Mouse (Mus musculus): Measurements from ENCODE around the gene Npvf.

The Npvf gene

DNA sequence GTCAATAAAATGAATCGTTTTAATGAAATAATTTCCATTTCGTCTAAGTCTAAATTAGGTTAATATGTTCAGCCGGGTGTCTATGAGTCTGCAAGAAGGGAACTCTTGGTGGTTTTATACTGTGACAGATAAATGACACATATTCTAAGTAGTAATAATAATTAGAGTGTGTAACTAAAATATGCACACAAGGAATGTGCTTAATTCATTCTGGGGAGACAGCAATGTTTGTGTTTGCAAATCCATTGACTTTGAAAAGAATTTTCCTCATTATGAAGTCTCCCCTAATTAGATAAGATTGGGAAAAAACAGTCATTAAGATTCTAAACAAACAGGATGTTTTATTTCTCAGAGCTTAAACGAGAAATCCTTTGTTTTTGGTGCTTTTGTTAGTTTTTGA, at the start of gene Npvf:
TSS of gene Npvf (minus strand) at position 84 of the 400 bp plus-strand sequence.
- 58% methylated on average over 4 of the region's 4 CpGs for WGBS

- WGBS = 49% methylated on average over 15 of the region's 15 CpGs
These were observed 35.0 kb upstream of the Npvf start for GRCm38 (mm10) chr6:50689121-50689815.

DNA sequence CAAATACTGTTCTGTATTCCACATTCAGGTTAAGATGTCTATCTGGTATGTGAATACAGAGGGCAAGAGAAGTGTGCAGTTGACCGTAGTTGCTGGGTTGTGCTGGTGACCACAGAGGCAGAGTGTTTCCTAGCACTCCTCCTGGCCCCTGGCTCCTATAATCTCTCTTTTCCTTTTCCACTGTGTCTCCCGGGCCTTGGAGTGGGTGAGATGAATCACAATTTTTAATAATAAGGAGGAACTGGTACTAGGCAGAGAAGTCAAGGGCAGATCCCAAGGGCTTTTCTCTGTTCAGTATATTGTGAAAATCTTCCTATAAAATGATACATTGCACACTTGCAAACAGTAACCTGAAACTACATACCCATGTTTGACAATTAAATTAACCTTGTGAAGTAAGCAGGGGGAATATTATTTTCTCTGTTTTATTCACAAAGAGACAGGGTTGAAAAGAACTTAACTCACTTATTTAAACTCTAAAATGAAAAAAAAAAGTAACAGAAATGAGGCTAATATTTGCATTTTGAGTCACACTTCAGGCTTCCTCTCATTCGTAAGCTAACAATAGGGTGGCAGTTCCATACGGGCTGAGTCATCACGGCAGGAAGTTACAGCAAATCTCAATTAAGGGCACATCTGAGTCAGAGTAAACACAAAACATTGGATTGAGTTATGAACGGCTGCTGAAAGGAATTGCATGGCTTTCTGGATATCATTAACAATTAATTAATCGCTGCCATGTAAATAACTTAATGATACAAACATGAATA, 30.6 kb upstream of the Npvf start:
- WGBS = 50% methylated on average over 7 of the region's 7 CpGs

GRCm38 (mm10) chr6:50681491-50681890, 27.3 kb upstream of the Npvf start:
- WGBS = 69% methylated on average over 5 of the region's 5 CpGs

- WGBS = 69% methylated on average over 20 of the region's 20 CpGs
These were observed 26.3 kb upstream of the Npvf start for GRCm38 (mm10) chr6:50680224-50681215.

- WGBS = 83% methylated on average over 2 of the region's 2 CpGs
These were observed 25.2 kb upstream of the Npvf start for GRCm38 (mm10) chr6:50679486-50679828.

GRCm38 (mm10) chr6:50678826-50679485, 24.7 kb upstream of the Npvf start:
- WGBS = 30% methylated on average over 8 of the region's 8 CpGs

DNA sequence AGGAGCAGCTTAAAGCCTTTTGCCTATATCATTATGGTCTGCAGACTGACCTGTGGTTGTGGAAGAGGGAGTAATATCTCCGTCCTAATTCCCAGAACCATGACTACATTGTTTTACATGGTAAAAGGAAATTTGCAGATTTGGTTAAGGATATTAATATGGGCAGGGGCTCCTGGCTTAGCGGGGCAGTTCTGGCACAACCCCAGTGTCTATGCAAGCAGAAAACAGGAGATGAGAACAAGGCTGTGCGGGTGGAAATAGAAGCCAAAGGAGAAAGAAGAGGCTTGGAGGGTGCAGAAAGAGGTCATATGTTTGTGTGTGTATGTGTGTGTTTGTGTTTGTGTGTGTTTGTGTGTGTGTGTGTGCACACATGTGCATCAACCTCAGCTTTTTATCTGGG, 17.0 kb upstream of the Npvf start:
- WGBS = 78% methylated on average over 3 of the region's 3 CpGs

DNA sequence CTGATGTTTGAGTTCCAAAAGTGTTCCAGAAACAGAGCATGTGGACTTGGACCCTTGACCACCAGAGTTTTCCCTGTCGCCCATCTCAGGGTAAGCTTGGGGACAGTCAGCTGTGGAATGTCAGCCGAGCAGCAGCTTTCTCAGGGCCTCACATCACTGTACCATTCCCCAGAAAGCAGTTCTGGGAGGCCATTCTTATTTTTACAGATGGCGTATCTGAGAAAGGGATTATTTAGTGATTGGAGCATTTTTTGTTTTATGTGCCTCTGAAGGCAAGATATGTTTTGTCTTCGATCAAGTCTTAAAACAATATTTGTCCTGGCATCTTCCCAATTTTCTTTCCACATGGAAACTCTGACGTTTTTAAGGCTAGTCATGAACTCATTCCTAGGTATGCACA, 12.7 kb upstream of the Npvf start:
- 83% methylated on average over 5 of the region's 5 CpGs for WGBS

GRCm38 (mm10) chr6:50665020-50665419, 10.8 kb upstream of the Npvf start:
- WGBS = 79% methylated on average over 3 of the region's 3 CpGs

DNA sequence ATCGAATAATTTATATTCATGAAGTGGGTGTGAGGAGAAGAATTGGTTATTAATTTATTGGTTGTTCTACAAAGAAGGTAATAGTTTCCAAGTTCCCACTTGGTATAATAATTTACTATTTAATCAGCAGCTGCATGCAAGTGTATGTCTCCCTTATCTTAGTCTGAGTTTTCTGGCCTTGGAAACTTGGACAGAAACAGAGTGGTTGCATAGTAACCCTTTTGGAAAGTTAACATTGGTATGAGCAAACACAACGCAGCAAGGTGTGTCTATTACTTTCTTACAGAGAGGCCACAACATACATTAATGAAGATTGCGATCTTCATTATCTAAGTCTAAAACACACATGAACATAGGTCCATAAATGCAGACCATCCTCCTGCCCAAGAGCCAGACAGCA, 10.0 kb upstream of the Npvf start:
- WGBS = 95% methylated on average over 3 of the region's 3 CpGs

DNA sequence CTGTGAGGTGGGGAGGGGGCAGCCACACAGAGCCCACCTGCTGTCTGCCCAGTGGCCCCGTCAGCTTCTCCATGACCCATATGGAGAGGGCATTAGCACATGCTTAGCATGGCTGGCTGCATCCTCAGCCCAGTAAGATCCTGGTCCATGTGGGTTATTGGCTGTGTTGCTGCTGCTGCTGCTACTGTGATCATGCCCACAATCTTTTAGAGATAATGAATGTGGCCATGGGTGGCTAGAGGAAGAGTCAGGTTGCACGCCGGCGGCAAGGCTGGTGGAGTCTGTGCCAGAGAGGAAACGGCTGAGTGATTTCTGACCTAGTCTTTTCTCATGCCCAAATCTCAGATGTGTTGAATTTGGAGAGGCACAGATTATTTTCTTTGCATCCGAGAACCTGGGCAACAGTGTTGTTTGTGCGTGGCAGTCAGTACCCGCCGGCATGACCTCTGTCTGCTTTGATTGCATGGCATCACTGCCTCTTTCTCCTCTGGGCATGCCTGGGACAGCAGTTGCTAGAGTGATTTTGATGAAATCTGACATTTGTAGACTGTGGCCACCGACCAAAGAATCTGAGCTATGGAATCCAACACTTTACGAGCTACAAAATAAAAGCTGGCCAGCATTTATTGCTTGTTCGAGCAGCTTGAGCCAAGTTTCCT, 8.8 kb upstream of the Npvf start:
- WGBS = 77% methylated on average over 12 of the region's 12 CpGs

- 71% methylated on average over 7 of the region's 7 CpGs for WGBS
These were observed 7.5 kb upstream of the Npvf start for GRCm38 (mm10) chr6:50661729-50662128.

GRCm38 (mm10) chr6:50658466-50658865, 4.2 kb upstream of the Npvf start:
- whole genome bisulfite sequencing = 26% methylated on average over 3 of the region's 3 CpGs

DNA sequence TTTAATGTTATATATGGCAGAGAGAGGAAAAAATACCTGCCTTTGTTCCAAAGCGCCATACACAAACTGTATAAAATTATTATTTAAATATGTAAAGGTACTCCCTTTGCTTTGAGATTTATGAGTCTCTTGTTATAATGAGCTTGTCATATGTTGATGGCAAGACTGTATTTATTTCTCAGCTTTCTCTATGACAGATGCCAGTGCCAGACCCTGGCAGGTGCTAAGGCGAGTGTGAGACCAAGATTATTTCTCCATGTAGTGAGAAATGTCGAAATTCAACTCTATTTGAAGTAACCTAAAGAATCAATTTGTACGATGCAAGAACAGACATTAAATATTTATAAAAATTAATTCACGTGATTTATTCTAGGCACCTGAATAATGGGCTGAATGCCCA, 3.8 kb upstream of the Npvf start:
- 68% methylated on average over 5 of the region's 5 CpGs for WGBS

- 97% methylated on average over 1 of the region's 1 CpGs for WGBS
These were observed 2.2 kb upstream of the Npvf start for GRCm38 (mm10) chr6:50656426-50656825.

- 82% methylated on average over 3 of the region's 3 CpGs for WGBS
These were observed 1.7 kb upstream of the Npvf start for GRCm38 (mm10) chr6:50655925-50656324.

DNA sequence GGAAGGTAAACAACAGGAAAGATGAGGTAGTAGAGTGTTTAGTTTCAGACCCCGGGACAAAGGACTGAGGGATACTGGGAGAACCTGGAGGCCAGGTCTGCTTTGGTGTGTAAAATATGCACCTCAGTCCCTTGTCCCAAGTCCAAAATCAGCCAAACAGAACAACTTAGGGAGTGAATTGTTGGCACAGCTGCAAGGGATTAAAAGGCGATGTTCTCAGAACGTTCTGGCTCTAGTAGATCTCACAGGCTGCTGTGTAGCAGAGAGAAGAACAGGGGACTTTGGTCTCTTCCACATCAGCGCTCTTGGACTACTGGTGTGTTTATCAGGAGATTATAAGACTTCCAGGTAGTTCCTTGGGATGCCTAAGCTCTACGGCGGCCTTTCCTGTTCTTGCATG, 6.6 kb downstream of the Npvf start:
- WGBS = 80% methylated on average over 6 of the region's 6 CpGs

- WGBS = 48% methylated on average over 3 of the region's 3 CpGs
These were observed 7.6 kb downstream of the Npvf start for GRCm38 (mm10) chr6:50646659-50647058.

GRCm38 (mm10) chr6:50644701-50645100, 9.5 kb downstream of the Npvf start:
- WGBS = 63% methylated on average over 3 of the region's 3 CpGs

GRCm38 (mm10) chr6:50641898-50642297, 12.3 kb downstream of the Npvf start:
- WGBS = 80% methylated on average over 5 of the region's 5 CpGs
